Mouse (Mus musculus) adipocyte (in vitro differentiated cells): Measurements from ENCODE around the gene Cul5.

Experiments used
- DNase-seq: peaks from one replicate; pipeline ENCODE4 v3.0.0-alpha.2; 2016; ENCODE audit warnings: low spot score

The Cul5 gene

GRCm38 (mm10) chr9:53607192-53607591 lies 62.6 kb downstream of the Cul5 start:
- no peak for DNase-seq

- DNase-seq: no peak
These were observed 64.9 kb downstream of the Cul5 start for GRCm38 (mm10) chr9:53604954-53605353.

- DNase-seq: no peak
These were observed 66.0 kb downstream of the Cul5 start for GRCm38 (mm10) chr9:53603849-53604248.

- peak; percentile 35 for DNase-seq
These were observed 66.4 kb downstream of the Cul5 start for GRCm38 (mm10) chr9:53603384-53603783.

GRCm38 (mm10) chr9:53601541-53601940 lies 68.3 kb downstream of the Cul5 start:
- peak; percentile 60 for DNase-seq

GRCm38 (mm10) chr9:53598631-53599030 lies 71.2 kb downstream of the Cul5 start:
- DNase-seq: no peak

GRCm38 (mm10) chr9:53596971-53597600 lies 72.7 kb downstream of the Cul5 start:
- no peak for DNase-seq

- DNase-seq: peak; percentile 56
These were observed 75.0 kb downstream of the Cul5 start for GRCm38 (mm10) chr9:53594764-53595163.

GRCm38 (mm10) chr9:53581870-53582269 lies 87.9 kb downstream of the Cul5 start:
- DNase-seq: no peak

- DNase-seq: no peak
These were observed 94.1 kb downstream of the Cul5 start for GRCm38 (mm10) chr9:53575721-53576120.

- no peak for DNase-seq
These were observed 97.1 kb downstream of the Cul5 start for GRCm38 (mm10) chr9:53572516-53573307.

- DNase-seq: no peak
These were observed 99.2 kb downstream of the Cul5 start for GRCm38 (mm10) chr9:53570662-53571061.
